Mouse (Mus musculus): Measurements from ENCODE around the gene Rfng. TPM values are rescaled to one million over a fixed set of nuclear protein-coding genes. Genes with fewer than 3 reads are reported as not detected.
A peak's percentile ranks its signal among the peaks of the same experiment; 100 is the strongest.
"Not testable (repeated sequence)": the region's sequence is repeated elsewhere in the genome, so short reads cannot be mapped to it uniquely, and the experiment has no call there.

Gene Rfng
- polyA plus RNA-seq, 1 experiment from 2014 or later: 39.9 TPM

- H3K4me1 ChIP-seq: peaks cover 25% of the 10 kb centered on the region
- no peaks in the 10 kb centered on the region for H3K9me3 ChIP-seq (replicated peaks)
- peak overlapping the region; percentile 94 for H3K4me2 ChIP-seq
- H3K9ac ChIP-seq: peak overlapping the region; percentile 87
- peaks cover 41% of the 10 kb centered on the region for H3K36me3 ChIP-seq
- H3K27me3 ChIP-seq: 0 out of 2 replicates have a peak, but pooled peaks cover 6% of the 10 kb centered on the region
- peak overlapping the region; percentile 84 for H3K27ac ChIP-seq
- 2% methylated on average over 42 of the region's 42 CpGs for WGBS
- H3K4me3 ChIP-seq (replicated peaks): peak overlapping the region; percentile 97
- ATAC-seq (replicated peaks; ENCODE audit: low FRiP score): 0 out of 2 replicates have a peak, but pooled peaks have one; percentile 0
Observed at GRCm38 (mm10) chr11:120783426-120784063, 462 bp downstream of the Rfng start.

- WGBS: 96% methylated on average over 6 of the region's 6 CpGs
Observed at GRCm38 (mm10) chr11:120781361-120781760, 2.6 kb downstream of the Rfng start.

GRCm38 (mm10) chr11:120779876-120780275 lies 4.1 kb downstream of the Rfng start:
- Histone ChIP-seq H3K9ac (no peak overlapping the region), H3K4me2 (no peak overlapping the region), H3K4me1 (peaks cover 22% of the 10 kb centered on the region), H3K9me3 (replicated peaks) (no peaks in the 10 kb centered on the region), H3K36me3 (peaks cover 13% of the 10 kb centered on the region), H3K27ac (no peak overlapping the region), H3K4me3 (replicated peaks) (no peak overlapping the region), H3K27me3 (0 out of 2 replicates have a peak, but pooled peaks cover 6% of the 10 kb centered on the region)
- ATAC-seq (replicated peaks; ENCODE audit: low FRiP score): no peak
- WGBS: 97% methylated on average over 1 of the region's 1 CpGs

More at GRCm38 (mm10) chr11:120781361-120781760, 2.6 kb downstream of the Rfng start:
- H3K4me3 ChIP-seq (replicated peaks); H3K9me3 ChIP-seq (replicated peaks); H3K27me3 ChIP-seq; ATAC-seq (replicated peaks; ENCODE audit: low FRiP score); H3K4me2 ChIP-seq; H3K9ac ChIP-seq; H3K27ac ChIP-seq: not testable (repeated sequence)
- peaks cover 20% of the 10 kb centered on the region for H3K36me3 ChIP-seq
- peaks cover 30% of the 10 kb centered on the region for H3K4me1 ChIP-seq

- Histone ChIP-seq H3K27ac (no peak overlapping the region), H3K27me3 (no peaks in the 10 kb centered on the region; the same call in 1 of the 2 replicates), H3K36me3 (peaks cover 10% of the 10 kb centered on the region), H3K4me1 (peaks cover 10% of the 10 kb centered on the region; the same call in 1 of the 2 replicates), H3K4me2 (no peak overlapping the region), H3K9ac (no peak overlapping the region), H3K9me3 (replicated peaks) (no peaks in the 10 kb centered on the region), H3K4me3 (replicated peaks) (no peak overlapping the region)
- 42% methylated on average over 6 of the region's 6 CpGs for WGBS
- ATAC-seq (replicated peaks; ENCODE audit: low FRiP score): no peak
Observed at GRCm38 (mm10) chr11:120777123-120777522, 6.9 kb downstream of the Rfng start.

- Histone ChIP-seq H3K27me3 (no peaks in the 10 kb centered on the region; the same call in 1 of the 2 replicates), H3K4me3 (replicated peaks) (no peak overlapping the region), H3K9me3 (replicated peaks) (no peaks in the 10 kb centered on the region), H3K4me2 (peak overlapping the region; percentile 10; the same call in 1 of the 2 replicates), H3K36me3 (peaks cover 9% of the 10 kb centered on the region), H3K4me1 (peaks cover 10% of the 10 kb centered on the region; the same call in 1 of the 2 replicates), H3K27ac (no peak overlapping the region), H3K9ac (no peak overlapping the region)
- WGBS: 24% methylated on average over 15 of the region's 15 CpGs
- peak; percentile 82 for ATAC-seq (replicated peaks; ENCODE audit: low FRiP score)
Observed at GRCm38 (mm10) chr11:120775774-120776469, 8.1 kb downstream of the Rfng start.

GRCm38 (mm10) chr11:120773463-120774190 lies 10.4 kb downstream of the Rfng start:
- Histone ChIP-seq H3K27ac (no peak overlapping the region), H3K4me1 (peaks cover 10% of the 10 kb centered on the region; the same call in 1 of the 2 replicates), H3K9me3 (replicated peaks) (no peaks in the 10 kb centered on the region), H3K27me3 (no peaks in the 10 kb centered on the region; the same call in 1 of the 2 replicates), H3K4me2 (no peak overlapping the region), H3K36me3 (no peaks in the 10 kb centered on the region), H3K4me3 (replicated peaks) (no peak overlapping the region), H3K9ac (no peak overlapping the region)
- ATAC-seq (replicated peaks; ENCODE audit: low FRiP score): no peak
- WGBS: 90% methylated on average over 7 of the region's 7 CpGs

- Histone ChIP-seq H3K27ac (no peak overlapping the region), H3K4me3 (replicated peaks) (no peak overlapping the region), H3K9ac (no peak overlapping the region), H3K4me1 (peaks cover 13% of the 10 kb centered on the region; the same call in 1 of the 2 replicates), H3K36me3 (no peaks in the 10 kb centered on the region), H3K27me3 (no peaks in the 10 kb centered on the region; the same call in 1 of the 2 replicates), H3K9me3 (replicated peaks) (no peaks in the 10 kb centered on the region), H3K4me2 (no peak overlapping the region)
- WGBS: 76% methylated on average over 3 of the region's 3 CpGs
- no peak for ATAC-seq (replicated peaks; ENCODE audit: low FRiP score)
Observed at GRCm38 (mm10) chr11:120772749-120773148, 11.3 kb downstream of the Rfng start.

- H3K27ac ChIP-seq: no peak overlapping the region
- H3K4me1 ChIP-seq: 0 out of 2 replicates have a peak, but pooled peaks cover 2% of the 10 kb centered on the region
- no peak; the same call in 1 of the 2 replicates for ATAC-seq (replicated peaks; ENCODE audit: low FRiP score)
- 25% methylated on average over 1 of the region's 1 CpGs for WGBS
- no peak overlapping the region for H3K4me2 ChIP-seq
- no peak overlapping the region for H3K9ac ChIP-seq
- H3K4me3 ChIP-seq (replicated peaks): no peak overlapping the region
- H3K36me3 ChIP-seq: no peaks in the 10 kb centered on the region
- no peaks in the 10 kb centered on the region for H3K9me3 ChIP-seq (replicated peaks)
- H3K27me3 ChIP-seq: peaks cover 5% of the 10 kb centered on the region; the same call in 1 of the 2 replicates
Observed at GRCm38 (mm10) chr11:120768206-120768605, 15.8 kb downstream of the Rfng start.

GRCm38 (mm10) chr11:120767023-120767422 lies 17.0 kb downstream of the Rfng start:
- H3K9me3 ChIP-seq (replicated peaks); H3K4me2 ChIP-seq; H3K27me3 ChIP-seq; H3K4me3 ChIP-seq (replicated peaks); ATAC-seq (replicated peaks; ENCODE audit: low FRiP score); H3K9ac ChIP-seq; H3K27ac ChIP-seq; H3K4me1 ChIP-seq; H3K36me3 ChIP-seq: not testable (repeated sequence)
- 69% methylated on average over 3 of the region's 7 CpGs for WGBS

GRCm38 (mm10) chr11:120763121-120763999 lies 20.6 kb downstream of the Rfng start:
- peak; percentile 61; the same call in 1 of the 2 replicates for ATAC-seq (replicated peaks; ENCODE audit: low FRiP score)
- peak overlapping the region; percentile 47 for H3K4me2 ChIP-seq

GRCm38 (mm10) chr11:120762672-120763041 lies 21.4 kb downstream of the Rfng start, which contains the start of gene Hmga1b:
Hmga1b (plus strand) TSS chr11:120762794.
- H3K4me1 ChIP-seq, H3K27ac ChIP-seq, H3K36me3 ChIP-seq, H3K27me3 ChIP-seq, H3K9ac ChIP-seq: not testable (repeated sequence)
- 0 out of 2 replicates have a peak within 1 kb of the TSS, but pooled peaks have one; percentile 2 for H3K4me3 ChIP-seq (replicated peaks)
- peaks cover 15% of the 10 kb centered on the region for H3K9me3 ChIP-seq (replicated peaks)
- 20% methylated on average over 14 of the region's 14 CpGs for WGBS
- peak within 1 kb of the TSS; percentile 47 for H3K4me2 ChIP-seq
- ATAC-seq (replicated peaks; ENCODE audit: low FRiP score): peak; percentile 31; the same call in 1 of the 2 replicates

More at GRCm38 (mm10) chr11:120763121-120763999, 20.6 kb downstream of the Rfng start:
- H3K27ac ChIP-seq; H3K27me3 ChIP-seq; H3K4me1 ChIP-seq; H3K9ac ChIP-seq; H3K36me3 ChIP-seq; H3K9me3 ChIP-seq (replicated peaks): not testable (repeated sequence)
- WGBS: 12% methylated on average over 5 of the region's 23 CpGs
- 0 out of 2 replicates have a peak overlapping the region, but pooled peaks have one; percentile 2 for H3K4me3 ChIP-seq (replicated peaks)

Data from kidney, embryonic 15.5 days (tissue).